Mouse (Mus musculus): ENCODE data around the gene Myh7b.
"Not testable (repeated sequence)": the region's sequence is repeated elsewhere in the genome, so short reads cannot be mapped to it uniquely, and the experiment has no call there.

Gene Myh7b

DNA sequence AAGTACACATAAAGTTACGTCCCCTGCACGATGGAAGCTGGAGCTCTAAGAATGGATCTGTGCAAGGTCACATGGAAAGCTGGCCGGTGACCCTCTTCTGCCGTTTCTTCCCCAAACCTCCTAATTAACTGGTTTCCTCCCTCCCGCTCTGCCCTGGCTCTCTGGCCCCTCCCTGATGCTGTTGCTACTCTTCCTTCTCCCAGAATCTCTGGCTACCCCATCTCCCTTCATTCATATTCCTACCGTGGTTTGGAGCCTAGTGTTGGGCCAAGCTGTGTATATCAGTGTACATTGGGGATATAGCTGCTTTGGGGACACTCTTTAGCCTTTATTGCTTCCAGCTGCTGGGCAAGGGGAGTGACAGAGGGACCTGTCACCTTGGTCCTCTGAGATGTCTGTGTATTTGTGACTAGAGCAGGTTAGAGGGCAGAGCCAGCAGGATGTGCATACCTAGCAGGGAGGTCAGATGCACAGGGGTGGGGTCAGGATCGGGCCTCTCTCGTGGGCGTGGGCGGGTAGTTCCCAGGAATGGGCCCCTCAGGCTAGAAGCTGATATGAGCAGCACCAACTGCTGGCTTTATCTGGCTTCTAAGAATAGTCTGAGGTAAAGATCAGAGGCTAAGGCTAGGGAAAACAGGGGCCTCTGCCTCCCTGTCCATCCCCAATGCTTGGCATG is 6.3 kb upstream of the Myh7b start:
- no peak for DNase-seq (ENCODE audit: low spot score in 2 of 2)

- DNase-seq (ENCODE audit: low spot score in 2 of 2) = not testable (repeated sequence)
These were observed 5.8 kb upstream of the Myh7b start for GRCm38 (mm10) chr2:155605236-155605589.

DNA sequence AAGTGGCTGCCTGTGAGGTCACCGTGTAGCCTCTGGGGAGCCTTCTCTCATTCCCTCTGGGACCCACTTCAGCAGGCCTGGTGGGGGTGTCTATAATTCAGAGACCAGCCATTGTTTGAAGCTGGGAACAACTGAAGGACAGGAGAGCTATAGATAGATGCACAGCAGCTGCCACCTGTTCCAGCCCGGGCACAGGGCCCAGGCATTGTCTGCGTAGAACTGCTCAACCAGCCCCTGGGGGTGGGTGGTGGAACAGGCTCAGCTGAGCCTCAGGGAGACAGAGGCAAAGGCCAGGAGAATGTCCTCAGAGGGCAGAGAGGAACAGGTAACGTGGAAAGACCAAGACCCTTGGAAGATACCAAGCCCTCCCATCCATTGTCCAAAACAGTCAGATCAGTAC is 4.7 kb upstream of the Myh7b start:
- no peak for DNase-seq (ENCODE audit: low spot score in 2 of 2)

DNA sequence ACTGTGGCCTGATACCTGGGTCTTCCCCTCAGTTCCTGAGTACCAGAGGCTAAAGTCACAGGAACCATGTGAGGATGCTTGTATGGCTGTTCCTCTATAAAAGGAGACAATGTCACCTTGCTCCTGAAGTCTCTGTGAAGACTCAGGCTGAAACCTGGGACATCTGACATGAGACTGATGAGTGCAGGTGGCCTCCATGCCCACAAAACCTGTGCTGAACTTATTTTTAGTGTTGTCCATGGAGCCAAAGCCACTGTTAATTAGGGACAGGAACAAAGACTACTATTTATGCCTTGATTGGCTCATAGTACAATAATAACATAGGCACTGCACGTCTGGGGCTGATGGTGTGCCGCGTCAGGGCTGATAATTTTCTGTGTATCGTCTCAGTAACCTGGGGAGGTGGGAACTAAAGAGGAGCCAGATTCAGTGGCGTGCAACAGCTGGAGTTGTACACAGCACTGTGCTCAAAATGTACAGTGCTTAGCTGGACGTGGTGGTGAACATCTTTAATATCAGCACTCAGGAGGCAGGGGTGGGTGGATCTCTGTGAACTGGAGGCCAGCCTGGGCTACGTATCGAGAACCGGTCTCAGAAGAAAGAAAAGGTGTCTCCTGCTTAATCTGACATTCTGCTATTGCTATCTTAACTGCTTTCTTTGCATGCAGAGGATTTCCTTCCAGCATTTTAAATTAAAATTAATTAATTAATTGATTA is 980 bp downstream of the Myh7b start:
- no peak for DNase-seq (ENCODE audit: low spot score in 2 of 2)

DNA sequence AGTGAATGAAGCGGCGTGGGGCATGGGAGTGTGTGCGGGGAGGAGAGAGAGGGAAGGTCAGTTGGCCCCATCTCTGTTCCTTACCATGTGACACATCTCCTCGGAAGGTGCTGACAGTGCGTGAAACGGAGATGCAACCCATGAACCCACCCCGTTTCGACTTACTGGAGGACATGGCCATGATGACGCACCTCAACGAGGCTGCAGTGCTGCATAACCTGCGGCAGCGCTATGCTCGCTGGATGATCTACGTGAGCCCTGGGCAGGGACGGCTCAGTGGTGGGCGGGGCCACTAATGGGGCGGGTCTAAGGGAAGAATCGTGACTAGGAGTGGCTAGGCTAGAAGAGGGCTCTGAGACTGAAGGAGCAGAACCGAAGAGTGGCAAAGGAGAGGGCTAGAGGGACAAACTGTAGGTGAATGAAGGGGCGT is 2.3 kb downstream of the Myh7b start:
- no peak for DNase-seq (ENCODE audit: low spot score in 2 of 2)

- DNase-seq (ENCODE audit: low spot score in 2 of 2) = no peak
These were observed 2.9 kb downstream of the Myh7b start for GRCm38 (mm10) chr2:155613953-155614352.

GRCm38 (mm10) chr2:155616971-155617370 is 6.0 kb downstream of the Myh7b start:
- DNase-seq (ENCODE audit: low spot score in 2 of 2) = no peak

- peak in 1 of 2 experiments; percentile 74 for DNase-seq (ENCODE audit: low spot score in 2 of 2)
These were observed 8.8 kb downstream of the Myh7b start for GRCm38 (mm10) chr2:155619817-155620216.

- no peak for DNase-seq (ENCODE audit: low spot score in 2 of 2)
These were observed 11.6 kb downstream of the Myh7b start for GRCm38 (mm10) chr2:155622606-155623005.

DNA sequence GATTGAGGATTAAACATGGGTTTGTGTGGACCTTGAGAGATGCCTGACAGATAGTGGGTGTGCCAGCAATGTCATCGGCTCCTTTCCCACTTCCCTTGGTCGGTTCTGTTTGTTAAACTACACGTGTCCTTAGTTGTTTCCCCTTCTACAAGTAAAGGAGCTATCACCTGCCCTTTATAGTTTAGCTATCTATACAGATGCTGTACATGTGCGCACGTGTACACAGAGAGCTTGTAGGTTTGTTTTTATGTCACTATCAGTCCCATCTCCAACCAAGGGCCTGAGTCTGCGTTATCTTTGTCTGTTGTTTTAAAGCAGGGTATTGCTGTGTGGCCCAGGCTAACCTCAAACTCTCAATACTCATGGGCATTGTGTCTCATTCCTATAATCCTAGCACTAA is 13.0 kb downstream of the Myh7b start:
- DNase-seq (ENCODE audit: low spot score in 2 of 2) = no peak

DNA sequence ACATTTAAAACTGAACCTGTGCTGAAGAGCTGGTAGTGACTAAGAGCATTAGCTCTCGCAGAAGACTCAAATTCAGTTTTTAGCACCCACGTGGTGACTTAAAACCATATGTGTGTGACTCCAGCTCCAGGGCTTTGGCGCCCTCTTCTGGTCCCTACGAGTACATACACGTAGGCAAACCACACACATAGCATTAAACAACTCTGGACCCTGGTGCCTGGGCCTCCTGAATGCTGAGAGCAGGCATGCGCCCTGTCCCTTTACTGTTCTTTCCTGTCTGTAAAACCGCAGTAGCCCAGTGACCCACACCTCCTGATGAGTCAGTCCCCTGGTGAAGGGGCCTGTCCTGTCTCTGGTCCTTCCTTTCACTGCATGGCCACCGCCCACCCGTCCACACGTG is 13.7 kb downstream of the Myh7b start:
- DNase-seq (ENCODE audit: low spot score in 2 of 2) = no peak

DNA sequence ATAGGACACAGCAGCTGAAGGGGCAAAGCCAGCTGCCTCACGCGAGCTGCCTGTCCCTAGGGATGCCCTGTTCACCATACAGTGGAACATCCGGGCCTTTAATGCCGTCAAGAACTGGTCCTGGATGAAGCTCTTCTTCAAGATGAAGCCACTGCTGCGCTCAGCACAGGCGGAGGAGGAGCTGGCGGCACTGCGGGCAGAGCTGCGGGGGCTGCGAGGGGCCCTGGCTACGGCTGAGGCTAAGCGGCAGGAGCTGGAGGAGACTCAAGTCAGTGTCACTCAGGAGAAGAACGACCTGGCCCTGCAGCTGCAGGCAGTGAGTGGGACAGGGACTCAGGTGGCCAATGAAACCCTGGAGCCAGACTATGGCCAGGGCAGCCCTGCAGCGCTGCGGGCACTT is 15.3 kb downstream of the Myh7b start:
- no peak for DNase-seq (ENCODE audit: low spot score in 2 of 2)

GRCm38 (mm10) chr2:155627030-155627738 is 16.2 kb downstream of the Myh7b start:
- peak in 1 of 2 experiments; percentile 57 for DNase-seq (ENCODE audit: low spot score in 2 of 2)

- DNase-seq (ENCODE audit: low spot score in 2 of 2) = no peak
These were observed 17.1 kb downstream of the Myh7b start for GRCm38 (mm10) chr2:155628112-155628511.

DNA sequence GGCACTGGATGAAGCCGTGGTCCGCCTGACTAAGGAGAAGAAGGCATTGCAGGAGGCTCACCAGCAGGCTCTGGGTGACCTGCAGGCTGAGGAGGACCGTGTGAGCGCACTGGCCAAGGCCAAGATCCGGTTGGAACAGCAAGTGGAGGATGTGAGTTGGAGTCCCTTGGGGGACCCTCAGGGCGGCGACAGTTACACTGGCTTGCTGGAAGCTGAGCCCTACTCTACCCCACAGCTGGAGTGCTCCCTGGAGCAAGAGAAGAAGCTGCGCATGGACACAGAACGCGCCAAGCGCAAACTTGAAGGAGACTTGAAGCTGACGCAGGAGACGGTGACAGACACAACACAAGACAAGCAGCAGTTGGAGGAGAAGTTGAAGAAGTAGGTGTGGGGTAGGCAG is 17.5 kb downstream of the Myh7b start:
- no peak for DNase-seq (ENCODE audit: low spot score in 2 of 2)

DNA sequence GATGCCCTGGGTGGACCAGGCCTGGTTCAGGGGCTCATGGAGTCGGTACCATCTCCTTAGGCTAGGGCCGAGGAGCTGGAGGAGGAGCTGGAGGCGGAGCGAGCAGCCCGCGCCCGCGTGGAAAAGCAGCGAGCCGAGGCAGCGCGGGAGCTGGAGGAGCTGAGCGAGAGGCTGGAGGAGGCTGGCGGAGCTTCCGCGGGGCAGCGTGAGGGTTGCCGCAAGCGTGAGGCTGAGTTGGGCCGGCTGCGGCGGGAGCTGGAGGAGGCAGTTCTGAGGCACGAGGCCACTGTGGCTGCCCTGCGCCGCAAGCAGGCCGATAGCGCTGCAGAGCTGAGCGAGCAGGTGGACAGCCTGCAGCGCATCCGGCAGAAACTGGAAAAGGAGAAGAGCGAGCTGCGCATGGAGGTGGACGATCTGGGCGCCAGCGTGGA is 18.2 kb downstream of the Myh7b start:
- peak in 1 of 2 experiments; percentile 58 for DNase-seq (ENCODE audit: low spot score in 2 of 2)

GRCm38 (mm10) chr2:155630153-155630552 is 19.1 kb downstream of the Myh7b start:
- no peak for DNase-seq (ENCODE audit: low spot score in 2 of 2)

DNA sequence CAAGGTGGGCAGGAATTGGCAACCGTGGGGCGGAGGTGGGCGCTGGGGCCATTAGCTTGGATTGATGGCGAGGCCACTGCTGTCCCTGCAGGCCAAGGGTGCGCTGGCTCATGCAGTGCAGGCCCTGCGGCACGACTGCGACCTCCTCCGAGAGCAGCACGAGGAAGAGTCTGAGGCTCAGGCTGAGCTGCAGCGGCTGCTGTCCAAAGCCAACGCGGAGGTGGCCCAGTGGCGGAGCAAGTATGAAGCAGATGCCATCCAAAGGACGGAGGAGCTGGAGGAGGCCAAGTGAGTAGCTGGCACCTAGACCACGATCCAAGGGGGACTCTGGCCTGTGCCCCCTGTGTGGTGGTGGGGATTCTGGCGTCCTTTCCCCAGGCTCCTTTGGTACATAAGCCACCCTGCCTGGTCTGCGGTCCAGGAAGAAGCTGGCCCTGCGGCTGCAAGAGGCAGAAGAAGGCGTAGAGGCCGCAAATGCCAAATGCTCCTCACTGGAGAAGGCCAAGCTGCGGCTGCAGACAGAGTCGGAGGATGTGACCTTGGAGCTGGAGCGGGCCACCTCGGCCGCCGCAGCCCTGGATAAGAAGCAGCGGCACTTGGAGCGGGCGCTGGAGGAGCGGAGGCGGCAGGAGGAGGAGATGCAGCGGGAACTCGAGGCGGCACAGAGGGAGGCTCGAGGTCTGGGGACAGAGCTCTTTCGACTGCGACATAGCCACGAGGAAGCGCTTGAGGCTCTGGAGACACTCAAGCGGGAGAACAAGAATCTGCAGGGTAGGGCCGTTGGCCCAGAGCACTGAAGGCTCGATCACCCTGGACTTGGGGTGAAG is 19.8 kb downstream of the Myh7b start:
- DNase-seq (ENCODE audit: low spot score in 2 of 2) = no peak

DNA sequence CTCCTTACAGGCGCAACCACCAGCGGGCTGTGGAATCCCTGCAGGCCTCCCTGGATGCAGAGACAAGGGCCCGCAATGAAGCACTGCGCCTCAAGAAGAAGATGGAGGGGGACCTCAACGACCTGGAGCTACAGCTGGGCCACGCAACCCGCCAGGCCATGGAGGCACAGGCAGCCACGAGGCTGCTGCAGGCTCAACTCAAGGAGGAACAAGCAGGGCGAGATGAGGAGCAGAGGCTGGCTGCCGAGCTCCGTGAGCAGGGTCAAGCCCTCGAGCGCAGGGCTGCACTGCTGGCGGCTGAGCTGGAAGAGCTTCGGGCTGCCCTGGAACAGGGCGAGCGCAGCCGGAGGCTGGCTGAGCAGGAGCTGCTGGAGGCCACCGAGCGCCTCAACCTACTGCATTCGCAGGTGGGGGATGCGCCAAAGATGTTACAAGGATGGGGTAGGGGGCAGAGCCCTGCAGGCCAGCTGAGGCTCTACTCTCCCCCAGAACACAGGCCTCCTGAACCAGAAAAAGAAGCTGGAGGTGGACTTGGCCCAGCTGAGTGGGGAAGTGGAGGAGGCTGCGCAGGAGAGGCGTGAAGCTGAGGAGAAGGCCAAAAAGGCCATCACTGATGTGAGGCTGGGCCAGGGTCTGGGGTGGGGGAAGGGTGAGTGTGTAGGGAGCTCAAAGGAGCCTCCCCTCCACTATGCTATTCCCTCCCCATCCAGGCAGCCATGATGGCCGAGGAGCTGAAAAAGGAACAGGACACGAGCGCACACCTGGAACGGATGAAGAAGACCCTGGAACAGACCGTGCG is 21.3 kb downstream of the Myh7b start:
- DNase-seq (ENCODE audit: low spot score in 2 of 2) = no peak

- no peak for DNase-seq (ENCODE audit: low spot score in 2 of 2)
These were observed 22.1 kb downstream of the Myh7b start for GRCm38 (mm10) chr2:155633121-155633520.

- DNase-seq (ENCODE audit: low spot score in 2 of 2) = no peak
These were observed 22.7 kb downstream of the Myh7b start for GRCm38 (mm10) chr2:155633731-155634130.
